Mouse (Mus musculus): ENCODE data around the gene Tyms.

Gene Tyms

DNA sequence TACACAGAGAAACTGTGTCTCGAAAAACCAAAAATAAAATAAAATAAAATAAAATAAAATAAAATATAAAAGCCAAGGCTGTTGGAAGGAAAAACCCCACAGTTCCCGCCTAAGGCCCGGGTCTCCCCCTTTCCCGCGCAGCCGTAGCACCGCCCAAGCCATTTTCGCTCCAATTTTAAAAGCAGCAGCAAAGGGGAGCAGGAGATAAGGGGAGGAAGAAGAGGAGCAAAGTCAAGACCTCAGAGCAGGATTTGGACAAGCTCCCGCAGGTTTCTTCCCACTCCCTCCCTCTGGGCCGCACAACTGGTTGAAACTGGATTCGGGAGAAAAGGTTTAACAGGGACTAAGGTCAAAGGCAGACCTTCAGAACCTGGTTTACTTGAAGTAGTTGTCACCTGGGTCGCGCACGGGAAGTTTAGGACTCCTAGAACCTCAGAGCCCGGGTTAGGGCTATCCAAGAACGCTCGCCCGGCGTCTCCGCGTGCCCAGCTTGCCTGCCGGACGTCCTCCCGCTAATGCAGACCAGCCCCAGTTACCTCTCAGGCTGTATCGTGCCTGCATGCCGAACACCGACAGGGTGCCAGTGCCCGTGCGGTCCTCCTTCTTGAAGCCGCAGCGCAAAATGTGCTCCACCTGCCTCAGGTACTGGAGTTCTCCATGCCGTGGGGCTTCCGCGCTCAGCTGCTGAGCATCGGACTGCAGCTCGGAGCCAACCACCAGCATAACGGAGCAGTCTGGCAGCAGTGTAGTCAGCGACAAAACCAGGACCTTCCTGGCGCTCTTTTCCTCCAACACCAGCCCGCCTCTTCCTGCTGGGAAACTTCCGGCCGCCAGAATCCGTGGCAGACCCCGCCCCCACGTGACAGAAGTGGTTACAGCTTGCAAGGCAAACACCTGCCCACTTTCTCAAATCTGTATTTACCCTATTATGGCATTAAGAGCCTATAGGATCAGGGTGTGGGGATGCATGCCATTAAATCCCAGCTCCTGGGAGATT, at the start of gene Tyms:
Gene Tyms, minus strand, starts transcription at position 793 of the 997 bp plus-strand sequence.
- peak; percentile 52 for DNase-seq (ENCODE audit: extremely low spot score, low read depth, low spot score)

- DNase-seq (ENCODE audit: extremely low spot score, low read depth, low spot score): no peak
Observed at GRCm38 (mm10) chr5:30122481-30122880, 49.1 kb upstream of the Tyms start.

DNA sequence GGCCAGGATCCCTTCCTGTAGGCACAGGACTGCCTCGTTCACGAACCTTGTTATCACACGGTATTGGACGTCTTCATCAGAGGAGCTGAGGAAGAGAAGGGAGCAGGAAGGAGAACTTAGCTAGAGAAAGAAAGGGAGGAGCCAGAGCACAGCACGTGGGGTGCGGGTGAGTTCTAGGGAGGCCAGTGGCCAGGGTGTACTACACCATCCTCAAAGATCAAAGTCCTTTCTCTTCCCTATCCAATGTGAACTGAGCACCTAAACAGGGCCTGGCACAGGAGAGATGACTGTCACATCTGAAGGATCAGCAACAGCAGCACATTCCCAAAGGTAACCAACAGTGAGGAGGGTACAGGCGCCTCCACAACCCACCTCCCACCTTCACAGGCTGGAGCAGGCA, 46.7 kb upstream of the Tyms start:
- no peak for DNase-seq (ENCODE audit: extremely low spot score, low read depth, low spot score)

DNA sequence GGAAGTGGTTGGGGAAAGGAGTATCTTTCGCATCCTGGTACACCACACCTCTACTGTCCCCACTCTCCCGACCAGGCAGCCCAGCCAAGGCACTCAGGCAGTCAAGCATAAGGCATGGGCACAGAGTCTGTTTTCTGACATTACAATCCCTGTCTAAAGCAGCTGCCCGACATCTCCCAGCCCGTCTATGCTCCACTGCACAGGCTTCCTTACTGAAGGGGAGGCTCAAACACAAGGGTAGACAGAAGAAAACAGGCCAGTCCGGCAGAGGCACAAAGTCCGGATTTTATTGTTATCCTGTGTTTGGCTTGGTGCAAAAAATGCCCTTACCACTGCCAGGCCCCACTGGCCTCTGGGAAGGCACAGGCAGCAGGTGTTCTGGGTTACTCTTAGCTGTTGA, 45.7 kb upstream of the Tyms start:
- no peak for DNase-seq (ENCODE audit: extremely low spot score, low read depth, low spot score)

DNA sequence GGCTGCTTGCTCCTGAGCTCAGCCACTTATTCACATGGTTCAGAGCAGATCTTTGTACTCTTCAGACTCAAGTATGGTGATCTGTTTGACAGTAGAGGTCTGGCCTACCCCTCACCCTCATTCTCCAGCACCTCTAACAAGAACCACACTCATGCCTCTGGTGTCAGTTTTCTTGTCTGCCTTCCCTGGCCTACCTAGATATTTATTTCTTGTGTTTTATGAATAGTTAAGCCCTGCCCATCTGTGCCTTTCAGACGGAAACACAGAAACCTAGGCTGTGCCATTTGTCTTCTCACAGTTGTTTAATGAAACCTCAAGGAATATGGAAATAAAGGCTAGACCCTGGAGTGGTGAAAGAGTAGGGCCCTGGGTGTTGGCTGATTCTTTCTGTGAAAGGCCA, 44.6 kb upstream of the Tyms start:
- no peak for DNase-seq (ENCODE audit: extremely low spot score, low read depth, low spot score)

DNA sequence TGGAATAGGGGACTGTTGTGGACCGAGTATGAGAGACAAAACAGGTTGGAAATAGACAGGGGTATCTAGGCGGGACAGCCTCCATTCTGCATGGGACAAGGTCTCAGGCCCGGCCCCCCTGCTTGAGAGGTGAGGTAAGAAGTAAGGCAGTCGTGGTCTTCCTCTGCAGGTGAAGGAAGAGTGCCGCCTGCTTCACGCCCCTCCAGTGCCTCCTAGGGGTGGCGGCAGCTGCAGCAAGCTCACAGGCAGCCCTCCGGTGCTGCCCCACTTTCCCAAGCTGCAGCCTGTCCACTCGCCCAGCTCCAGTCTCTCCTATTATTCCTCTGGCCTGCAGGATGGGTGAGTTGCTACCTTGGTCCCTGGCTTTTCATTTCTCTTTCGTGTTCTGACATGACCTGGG, 42.3 kb upstream of the Tyms start:
- DNase-seq (ENCODE audit: extremely low spot score, low read depth, low spot score): no peak

- no peak for DNase-seq (ENCODE audit: extremely low spot score, low read depth, low spot score)
Observed at GRCm38 (mm10) chr5:30114761-30115140, 41.3 kb upstream of the Tyms start.

- no peak for DNase-seq (ENCODE audit: extremely low spot score, low read depth, low spot score)
Observed at GRCm38 (mm10) chr5:30113881-30114760, 40.7 kb upstream of the Tyms start.

DNA sequence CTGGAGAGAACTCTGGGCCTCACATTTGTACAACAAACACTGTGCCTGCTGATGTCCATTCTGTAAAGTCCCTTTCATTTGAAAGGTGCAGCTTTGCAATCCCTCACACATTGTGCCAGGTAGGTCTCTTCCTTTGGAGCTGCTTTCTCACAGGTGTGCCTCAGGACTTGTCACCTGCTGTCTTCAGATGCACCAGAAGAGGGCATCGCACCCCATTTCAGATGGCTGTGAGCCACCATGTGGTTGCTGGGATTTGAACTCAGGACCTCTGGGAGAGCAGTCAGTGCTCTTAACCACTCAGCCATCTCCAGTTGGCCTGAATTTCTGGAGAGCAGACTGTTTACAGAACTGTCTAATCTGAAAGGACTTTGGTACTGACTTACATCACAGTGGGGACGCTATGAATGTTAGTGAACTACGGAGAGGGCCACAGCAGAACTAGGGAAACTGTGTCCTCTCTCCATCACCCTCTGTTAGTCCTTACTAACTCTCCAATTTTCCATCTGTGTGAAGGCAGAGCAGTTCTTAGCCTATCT, 39.2 kb upstream of the Tyms start:
- DNase-seq (ENCODE audit: extremely low spot score, low read depth, low spot score): no peak

- DNase-seq (ENCODE audit: extremely low spot score, low read depth, low spot score): no peak
Observed at GRCm38 (mm10) chr5:30111771-30112170, 38.4 kb upstream of the Tyms start.

DNA sequence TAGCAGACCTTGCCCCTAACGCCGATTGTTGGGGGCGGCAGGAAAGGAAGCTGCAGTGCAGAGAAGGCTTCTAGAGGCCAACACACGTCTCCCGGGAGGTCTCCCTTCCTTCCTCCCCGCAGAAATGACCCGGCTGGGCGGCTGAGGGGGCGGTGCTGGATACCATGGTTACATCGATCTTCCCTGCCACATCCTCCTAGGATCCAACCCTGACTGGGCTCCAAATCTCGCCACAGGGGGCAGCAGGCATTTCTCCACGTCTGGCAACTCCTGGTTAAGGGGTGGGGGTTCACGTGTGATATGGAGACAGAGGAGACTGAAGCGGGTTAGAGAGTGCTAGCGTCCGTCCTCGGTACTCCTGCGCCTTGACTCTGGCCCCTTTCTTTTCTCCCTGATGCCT, 37.7 kb upstream of the Tyms start:
- DNase-seq (ENCODE audit: extremely low spot score, low read depth, low spot score): no peak

- DNase-seq (ENCODE audit: extremely low spot score, low read depth, low spot score): no peak
Observed at GRCm38 (mm10) chr5:30110371-30111060, 37.1 kb upstream of the Tyms start.

DNA sequence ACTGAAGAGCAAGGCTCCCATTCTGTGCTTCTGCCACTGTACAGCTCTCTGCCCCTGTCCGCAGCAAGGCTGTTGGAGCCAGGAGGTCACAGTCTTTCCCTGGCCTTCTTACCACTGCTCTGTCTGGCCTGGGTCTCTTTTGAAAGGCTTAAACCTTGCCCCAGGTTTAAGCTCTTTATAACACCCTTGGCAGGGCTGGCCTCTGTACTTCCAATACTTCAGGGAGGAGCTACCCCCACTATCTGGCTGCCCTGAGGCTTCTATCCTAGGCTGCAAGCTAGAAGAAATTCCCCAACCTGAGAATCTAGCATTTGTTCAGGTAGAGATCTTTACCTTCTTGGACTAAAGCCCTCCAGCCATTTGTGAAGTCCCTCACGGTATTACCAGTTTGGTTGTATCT, 36.5 kb upstream of the Tyms start:
- DNase-seq (ENCODE audit: extremely low spot score, low read depth, low spot score): no peak

DNA sequence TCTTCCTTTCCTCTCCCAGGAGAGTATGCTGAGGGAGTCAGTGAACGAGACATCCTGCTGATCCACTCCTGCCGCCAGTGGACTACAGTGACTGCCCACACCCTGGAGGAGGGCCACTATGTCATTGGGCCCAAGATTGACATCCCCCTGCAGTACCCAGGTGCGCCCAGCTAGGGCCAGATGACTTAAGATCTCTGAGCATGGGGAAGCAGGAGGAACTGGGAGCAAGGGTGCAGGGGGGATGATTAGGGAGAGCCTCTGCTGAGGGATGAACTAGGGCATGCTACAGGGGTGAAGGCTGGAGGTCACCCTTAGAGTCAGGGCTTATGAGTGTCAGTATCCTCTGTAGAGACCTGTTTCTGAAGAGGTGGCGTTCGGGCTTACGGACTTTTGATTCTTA, 34.8 kb upstream of the Tyms start:
- DNase-seq (ENCODE audit: extremely low spot score, low read depth, low spot score): no peak

DNA sequence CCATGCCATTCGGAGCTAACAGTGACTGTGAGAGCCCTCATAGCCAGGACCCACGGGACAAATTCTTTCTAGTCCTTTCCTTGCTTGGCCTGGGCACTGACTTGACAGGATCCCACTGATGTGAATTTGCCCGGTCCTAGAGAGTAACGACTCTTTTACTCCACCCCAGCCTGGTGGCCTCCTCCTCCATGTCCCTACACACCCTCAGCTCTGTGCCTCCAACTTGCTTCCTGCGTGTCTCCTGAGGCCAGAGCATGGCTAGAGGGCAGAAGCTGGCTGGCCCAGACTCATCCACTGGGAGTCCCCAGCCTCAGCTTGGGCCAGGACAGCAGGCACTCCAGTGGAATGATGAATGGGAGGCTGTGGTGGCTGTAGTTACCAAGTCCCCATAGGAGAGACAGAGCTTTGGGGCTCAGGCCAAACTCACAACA, 34.2 kb upstream of the Tyms start:
- no peak for DNase-seq (ENCODE audit: extremely low spot score, low read depth, low spot score)

- no peak for DNase-seq (ENCODE audit: extremely low spot score, low read depth, low spot score)
Observed at GRCm38 (mm10) chr5:30107186-30107585, 33.8 kb upstream of the Tyms start.

DNA sequence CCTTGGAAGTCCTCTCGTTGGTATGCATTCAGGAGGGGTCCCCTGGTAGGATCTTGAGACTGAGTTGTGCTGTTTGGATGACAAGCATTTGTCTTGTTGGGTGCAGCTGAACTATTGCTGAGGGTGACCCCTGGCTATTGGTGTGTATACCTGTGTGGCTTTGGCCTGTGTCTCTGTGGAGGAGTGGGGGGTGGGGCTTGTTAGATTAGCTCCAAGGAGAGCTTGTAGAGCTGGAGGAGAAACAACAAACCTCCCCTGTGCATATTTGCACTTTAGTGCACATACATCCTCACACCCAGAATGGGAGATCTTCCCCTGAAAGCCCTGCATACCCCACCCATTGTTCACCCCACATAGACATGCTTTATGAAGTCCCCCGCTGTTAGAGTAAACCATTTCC, 33.3 kb upstream of the Tyms start:
- DNase-seq (ENCODE audit: extremely low spot score, low read depth, low spot score): no peak

- DNase-seq (ENCODE audit: extremely low spot score, low read depth, low spot score): no peak
Observed at GRCm38 (mm10) chr5:30105668-30106300, 32.4 kb upstream of the Tyms start, which contains the start of gene 3110082J24Rik. TSS of gene 3110082J24Rik (minus strand) at chr5:30106086.

- DNase-seq (ENCODE audit: extremely low spot score, low read depth, low spot score): no peak
Observed at GRCm38 (mm10) chr5:30104841-30105667, 31.6 kb upstream of the Tyms start, which contains the start of gene Garem2. TSS of gene Garem2 (plus strand) at chr5:30105161.

Data from hindlimb bud, embryonic 11.5 days (tissue).